Mouse (Mus musculus): Measurements from ENCODE around the gene Olfr1044. TPM values are rescaled to one million over a fixed set of nuclear protein-coding genes. Genes with fewer than 3 reads are reported as not detected.
"Not testable (repeated sequence)": the region's sequence is repeated elsewhere in the genome, so short reads cannot be mapped to it uniquely, and the experiment has no call there.

Olfr1044 gene
- not detected for polyA plus RNA-seq (2017; shearing (Covaris generic))

- ATAC-seq: no peak
These were observed at the start of gene Olfr1044 for GRCm38 (mm10) chr2:86177720-86178119. Gene Olfr1044 (minus strand): TSS chr2:86177820.

GRCm38 (mm10) chr2:86219214-86219613 lies 41.6 kb upstream of the Olfr1044 start, which contains the start of gene Olfr1046:
Gene Olfr1046 (minus strand): TSS chr2:86219314.
- ATAC-seq: no peak

- no peak for ATAC-seq
These were observed 25.3 kb upstream of the Olfr1044 start, which contains the start of gene Olfr1045 for GRCm38 (mm10) chr2:86202909-86203308. Gene Olfr1045 (minus strand): TSS chr2:86203009.

GRCm38 (mm10) chr2:86195863-86196262 lies 18.2 kb upstream of the Olfr1044 start:
- no peak for ATAC-seq

GRCm38 (mm10) chr2:86185583-86185982 lies 8.0 kb upstream of the Olfr1044 start, which contains the start of gene Olfr52:
Gene Olfr52 (minus strand): TSS chr2:86185683.
- no peak for ATAC-seq

- no peak for ATAC-seq
These were observed 2.3 kb upstream of the Olfr1044 start for GRCm38 (mm10) chr2:86179950-86180349.

GRCm38 (mm10) chr2:86175422-86175821 lies 2.2 kb downstream of the Olfr1044 start:
- not testable (repeated sequence) for ATAC-seq

GRCm38 (mm10) chr2:86167422-86167821 lies 10.2 kb downstream of the Olfr1044 start, which contains the start of gene Olfr1043:
Gene Olfr1043 (minus strand): TSS chr2:86167522.
- ATAC-seq: no peak

- no peak for ATAC-seq
These were observed 15.9 kb downstream of the Olfr1044 start, which contains the start of gene Olfr1042 for GRCm38 (mm10) chr2:86161738-86162137. Gene Olfr1042 (minus strand): TSS chr2:86161838.

GRCm38 (mm10) chr2:86146632-86147031 lies 31.0 kb downstream of the Olfr1044 start, which contains the start of gene Olfr1040:
Gene Olfr1040 (minus strand): TSS chr2:86146732.
- no peak for ATAC-seq

- ATAC-seq: no peak
These were observed 41.8 kb downstream of the Olfr1044 start, which contains the start of gene Olfr1039 for GRCm38 (mm10) chr2:86135828-86136227. Gene Olfr1039 (minus strand): TSS chr2:86135928.

Other genes starting within 250 kb of the Olfr1044 start
- gene Olfr1028, start 227.4 kb downstream of the Olfr1044 start, polyA plus RNA-seq (2017; shearing (Covaris generic)): not detected
- not detected for gene Olfr1029, start 203.9 kb downstream of the Olfr1044 start, polyA plus RNA-seq (2017; shearing (Covaris generic))
- gene Olfr1030, start 198.5 kb downstream of the Olfr1044 start, polyA plus RNA-seq (2017; shearing (Covaris generic)): not detected
- gene Olfr1031, start 187.5 kb downstream of the Olfr1044 start, polyA plus RNA-seq (2017; shearing (Covaris generic)): not detected
- not detected for gene Olfr1032, start 172.3 kb downstream of the Olfr1044 start, polyA plus RNA-seq (2017; shearing (Covaris generic))
- 1 to 10 TPM in 1 of 2 experiments, not detected in 1; 1.2 TPM for gene Olfr1033, start 157.2 kb downstream of the Olfr1044 start, polyA plus RNA-seq (2017; shearing (Covaris generic))
- gene Olfr1034, start 132.0 kb downstream of the Olfr1044 start, polyA plus RNA-seq (2017; shearing (Covaris generic)): not detected
- not detected for gene Olfr1036, start 103.8 kb downstream of the Olfr1044 start, polyA plus RNA-seq (2017; shearing (Covaris generic))
- gene Olfr1037, start 90.4 kb downstream of the Olfr1044 start, polyA plus RNA-seq (2017; shearing (Covaris generic)): not detected
- not detected for gene Olfr1039, start 41.9 kb downstream of the Olfr1044 start, polyA plus RNA-seq (2017; shearing (Covaris generic))
- not detected for gene Olfr1040, start 31.1 kb downstream of the Olfr1044 start, polyA plus RNA-seq (2017; shearing (Covaris generic))
- gene Olfr1042, start 16.0 kb downstream of the Olfr1044 start, polyA plus RNA-seq (2017; shearing (Covaris generic)): not detected
- not detected for gene Olfr1043, start 10.3 kb downstream of the Olfr1044 start, polyA plus RNA-seq (2017; shearing (Covaris generic))
- not detected for gene Olfr52, start 7.9 kb upstream of the Olfr1044 start, polyA plus RNA-seq (2017; shearing (Covaris generic))
- under 1 TPM in 1 of 2 experiments, not detected in 1; 0.44 TPM for gene Olfr1045, start 25.2 kb upstream of the Olfr1044 start, polyA plus RNA-seq (2017; shearing (Covaris generic))
- gene Olfr1046, start 41.5 kb upstream of the Olfr1044 start, polyA plus RNA-seq (2017; shearing (Covaris generic)): not detected
- gene Olfr1047, start 53.6 kb upstream of the Olfr1044 start, polyA plus RNA-seq (2017; shearing (Covaris generic)): not detected
- gene Olfr1048, start 62.5 kb upstream of the Olfr1044 start, polyA plus RNA-seq (2017; shearing (Covaris generic)): not detected
- gene Olfr1049, start 80.5 kb upstream of the Olfr1044 start, polyA plus RNA-seq (2017; shearing (Covaris generic)): not detected
- gene Olfr1051, start 101.3 kb upstream of the Olfr1044 start, polyA plus RNA-seq (2017; shearing (Covaris generic)): not detected
- under 1 TPM in 1 of 2 experiments, not detected in 1; 0.21 TPM for gene Olfr1052, start 114.6 kb upstream of the Olfr1044 start, polyA plus RNA-seq (2017; shearing (Covaris generic))
- not detected for gene Olfr1053, start 137.5 kb upstream of the Olfr1044 start, polyA plus RNA-seq (2017; shearing (Covaris generic))
- gene Olfr1054, start 157.6 kb upstream of the Olfr1044 start, polyA plus RNA-seq (2017; shearing (Covaris generic)): not detected
- not detected for gene Olfr1055, start 172.5 kb upstream of the Olfr1044 start, polyA plus RNA-seq (2017; shearing (Covaris generic))
- gene Olfr1056, start 184.6 kb upstream of the Olfr1044 start, polyA plus RNA-seq (2017; shearing (Covaris generic)): not detected
- not detected for gene Olfr1057, start 200.6 kb upstream of the Olfr1044 start, polyA plus RNA-seq (2017; shearing (Covaris generic))
- gene Olfr1058, start 210.7 kb upstream of the Olfr1044 start, polyA plus RNA-seq (2017; shearing (Covaris generic)): not detected
- not detected for gene Olfr1061, start 236.2 kb upstream of the Olfr1044 start, polyA plus RNA-seq (2017; shearing (Covaris generic))
- not detected for gene Olfr1062, start 248.9 kb upstream of the Olfr1044 start, polyA plus RNA-seq (2017; shearing (Covaris generic))

Measured in activated CD4-positive, CD25-positive, alpha-beta regulatory T cell, adult 4 months (primary cell).